Mouse (Mus musculus): ENCODE data around the gene Cnbd2. TPM values are rescaled to one million over a fixed set of nuclear protein-coding genes. Genes with fewer than 3 reads are reported as not detected.

The Cnbd2 gene
- polyA plus RNA-seq, 1 experiment from 2014 or later = 6.2 TPM

GRCm38 (mm10) chr2:156422631-156423030 is 110.5 kb downstream of the Cnbd2 start:
- no peak for ATAC-seq
- 8% methylated on average over 8 of the region's 8 CpGs for WGBS
- no peaks in the 10 kb centered on the region for H3K36me3 ChIP-seq (ENCODE audit: control insufficient read depth, insufficient read depth, low read length)
- peak overlapping the region; percentile 73 for H3K4me3 ChIP-seq (ENCODE audit: low read length)
- H3K9me3 ChIP-seq (ENCODE audit: control insufficient read depth, low read length) = no peaks in the 10 kb centered on the region
- peak overlapping the region; percentile 81 for H3K4me2 ChIP-seq (ENCODE audit: low read length)
- H3K27ac ChIP-seq (ENCODE audit: low read depth, low read length) = peak overlapping the region; percentile 95; the same call in 1 of the 2 replicates
- H3K4me1 ChIP-seq (ENCODE audit: control insufficient read depth, insufficient read depth, low read depth, low read length) = peaks cover 18% of the 10 kb centered on the region
- H3K27me3 ChIP-seq (replicated peaks; ENCODE audit: control insufficient read depth, insufficient read depth, low read length) = no peaks in the 10 kb centered on the region
- peak overlapping the region; percentile 61 for H3K9ac ChIP-seq (ENCODE audit: low read depth, low read length)

GRCm38 (mm10) chr2:156423672-156424071 is 111.6 kb downstream of the Cnbd2 start:
- no peak for ATAC-seq
- Histone ChIP-seq H3K27ac (ENCODE audit: low read depth, low read length) (no peak overlapping the region), H3K36me3 (ENCODE audit: control insufficient read depth, insufficient read depth, low read length) (no peaks in the 10 kb centered on the region), H3K9ac (ENCODE audit: low read depth, low read length) (no peak overlapping the region), H3K4me1 (ENCODE audit: control insufficient read depth, insufficient read depth, low read depth, low read length) (peaks cover 18% of the 10 kb centered on the region), H3K4me2 (ENCODE audit: low read length) (peak overlapping the region; percentile 81), H3K9me3 (ENCODE audit: control insufficient read depth, low read length) (no peaks in the 10 kb centered on the region), H3K27me3 (replicated peaks; ENCODE audit: control insufficient read depth, insufficient read depth, low read length) (no peaks in the 10 kb centered on the region), H3K4me3 (ENCODE audit: low read length) (no peak overlapping the region)
- WGBS = 87% methylated on average over 4 of the region's 4 CpGs

Small RNAs within 50 kb of the gene (microRNA-seq; reads per million reads assigned to microRNA genes)
- gene Gm22758 = not detected
- not detected for gene Gm22759

Other genes with a start within 250 kb of the Cnbd2 start
- 7.7 and 9.6 TPM in 2 replicates for gene Spag4, start 247.1 kb upstream of the Cnbd2 start, polyA plus RNA-seq (2015; fragmentation: Nextera tagmentation; extraction: Ambion mirVana)
- 27.8 and 28.3 TPM in 2 replicates for gene Cpne1, start 200.3 kb upstream of the Cnbd2 start, polyA plus RNA-seq (2015; fragmentation: Nextera tagmentation; extraction: Ambion mirVana)
- 19.3 and 27.6 TPM in 2 replicates for gene Rbm12, start 200.3 kb upstream of the Cnbd2 start, polyA plus RNA-seq (2015; fragmentation: Nextera tagmentation; extraction: Ambion mirVana)
- 15.5 and 19.5 TPM in 2 replicates for gene Gm28036, start 185.2 kb upstream of the Cnbd2 start, polyA plus RNA-seq (2015; fragmentation: Nextera tagmentation; extraction: Ambion mirVana)
- gene Romo1, start 168.3 kb upstream of the Cnbd2 start, polyA plus RNA-seq (2015; fragmentation: Nextera tagmentation; extraction: Ambion mirVana) = 393 and 432 TPM in 2 replicates
- 37.7 and 39.9 TPM in 2 replicates for gene Nfs1, start 168.1 kb upstream of the Cnbd2 start, polyA plus RNA-seq (2015; fragmentation: Nextera tagmentation; extraction: Ambion mirVana)
- gene Rbm39, start 132.1 kb upstream of the Cnbd2 start, polyA plus RNA-seq (2015; fragmentation: Nextera tagmentation; extraction: Ambion mirVana) = 369 and 377 TPM in 2 replicates
- gene Phf20, start 115.8 kb upstream of the Cnbd2 start, polyA plus RNA-seq (2015; fragmentation: Nextera tagmentation; extraction: Ambion mirVana) = 111 and 117 TPM in 2 replicates
- 77.3 and 84.0 TPM in 2 replicates for gene Scand1, start 405 bp downstream of the Cnbd2 start, polyA plus RNA-seq (2015; fragmentation: Nextera tagmentation; extraction: Ambion mirVana)
- 15.7 and 17.0 TPM in 2 replicates for gene Epb41l1, start 108.6 kb downstream of the Cnbd2 start, polyA plus RNA-seq (2015; fragmentation: Nextera tagmentation; extraction: Ambion mirVana)
- 44.5 and 48.8 TPM in 2 replicates for gene Aar2, start 235.3 kb downstream of the Cnbd2 start, polyA plus RNA-seq (2015; fragmentation: Nextera tagmentation; extraction: Ambion mirVana)